ENCODE assay signal across 13 mouse cellular contexts in the genomic region with DNA sequence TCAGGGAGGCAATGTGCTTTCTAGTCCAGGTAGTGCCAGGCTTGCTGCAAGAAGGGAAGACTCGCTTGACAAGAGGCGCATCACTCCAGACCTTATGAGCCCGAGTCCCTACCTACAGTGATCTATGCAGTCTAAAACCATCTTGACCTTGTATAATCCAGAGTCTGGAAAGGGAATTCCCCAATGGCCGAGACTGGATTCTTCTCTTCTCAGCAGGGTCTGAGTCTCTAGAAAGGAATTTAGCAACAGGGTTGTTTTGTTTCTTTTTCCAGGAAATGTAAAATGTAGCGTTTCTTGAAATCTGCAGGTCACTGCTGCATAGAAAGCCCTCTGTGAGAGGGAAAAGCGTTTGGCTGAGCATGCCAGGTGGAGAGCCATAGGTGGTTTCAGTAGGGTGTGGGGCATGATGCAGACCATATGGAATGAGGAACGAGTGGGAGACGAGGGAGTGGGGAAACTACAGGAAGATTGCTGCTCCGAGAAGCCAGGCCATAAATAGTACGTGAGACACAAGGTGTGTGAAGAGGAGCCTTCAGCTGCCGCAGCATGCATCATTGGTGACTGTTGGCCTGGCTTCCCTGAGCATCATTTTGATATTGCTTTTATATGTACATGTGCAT. TPM values are rescaled to one million over a fixed set of nuclear protein-coding genes. Genes with fewer than 3 reads are reported as not detected.
DNase-seq lines count a peak whose midpoint lies in the region; ATAC-seq lines count a peak whose summit lies in the region.
"Had no signal": no experiment of that assay in that cellular context is flagged by ENCODE, and none has a peak within 500 bp of the region (broad histone marks: within the 10 kb centered on the region; RNA-seq: fewer than 3 reads in every experiment).

No protein-coding gene starts in this region.

- ATAC-seq in megakaryocyte progenitor cell, adult 5-6 weeks (replicated peaks; ENCODE audit: poor library complexity) = no peak
- ATAC-seq: forebrain, embryonic 14.5 days; inflammation-experienced regulatory T-cells, adult 6 months; midbrain, embryonic 16.5 days had no signal

- peak; percentile 61 for DNase-seq in heart, adult 11 months
- no peak for DNase-seq in heart, adult 8-10 months (ENCODE audit: low spot score)
- DNase-seq in right cerebral cortex, adult 2 months (ENCODE audit: low spot score in 2 of 2) = peak; percentile 16 to 36
- DNase-seq in right cerebral cortex, postnatal 36 days (ENCODE audit: low spot score in 2 of 2) = no peak
- peak; percentile 25 for DNase-seq in cerebellum, adult 9-11 months
- peak; percentile 19 for DNase-seq in telencephalon, adult 2 months (ENCODE audit: low read depth, low spot score)
- no peak for DNase-seq in thymus, postnatal 25 days
- DNase-seq: adrenal gland, postnatal 36 days; lung, postnatal 10 days had no signal

RNA-seq across cellular contexts. Expression of a gene that starts 28.5 kb away (rescaled TPM):
- total RNA-seq in heart, adult 8-10 months (2022) = 1 to 10 TPM; 5.1 to 6.8 (median 5.5) TPM
- 13.3 and 19.2 TPM in 2 replicates for total RNA-seq in megakaryocyte progenitor cell, adult 5-6 weeks (2015)
- total RNA-seq in megakaryocyte progenitor cell, adult 5-6 weeks (2017) = 7.0 and 8.8 TPM in 2 replicates

Comparison
In these comparisons a context has a peak if more than half of its experiments do, and no peak if none do; other contexts are left out.
1. DNase-seq: peak in heart, adult 11 months (single experiment), right cerebral cortex, adult 2 months (2 of 2), cerebellum, adult 9-11 months (single experiment) and telencephalon, adult 2 months (single experiment); none in heart, adult 8-10 months (single experiment), right cerebral cortex, postnatal 36 days (0 of 2) and thymus, postnatal 25 days (single experiment).